Mouse (Mus musculus): Measurements from ENCODE around the gene 9930022D16Rik. TPM values are rescaled to one million over a fixed set of nuclear protein-coding genes. Genes with fewer than 3 reads are reported as not detected.
A peak's percentile ranks its signal among the peaks of the same experiment; 100 is the strongest.

9930022D16Rik gene
- total and polyA plus RNA-seq, 3 experiments, result 0.04 TPM; not detected in 2

DNA sequence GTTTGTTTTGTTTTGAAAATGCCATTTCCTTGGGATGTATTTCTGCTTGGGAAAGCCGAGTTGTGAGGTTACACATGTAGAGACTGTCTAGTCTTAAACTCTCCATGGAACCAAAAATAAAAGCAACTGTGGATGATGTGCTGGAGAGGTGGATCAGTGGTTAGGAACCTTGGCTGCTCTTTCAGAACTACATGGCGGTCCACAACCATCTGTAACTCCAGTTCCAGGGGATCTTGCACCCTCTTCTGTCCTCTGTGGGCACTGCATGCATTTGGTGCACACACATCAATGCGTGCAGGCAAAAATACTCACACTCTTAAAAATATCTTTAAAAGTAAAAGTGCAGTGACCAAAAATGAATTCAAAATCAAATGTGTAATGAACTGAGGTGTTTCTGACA lies 27.4 kb downstream of the 9930022D16Rik start (continued):
- TF ChIP-seq MXI1 (IDR thresholded peaks at IDR 0.05; ENCODE audit: low read depth, low read length) (no peak), UBTF (IDR thresholded peaks at IDR 0.05; ENCODE audit: borderline replicate concordance, insufficient read depth, low read depth, low read length) (no peak), E2F4 (IDR thresholded peaks at IDR 0.05; ENCODE audit: borderline replicate concordance, low read depth, low read length) (no peak), ELF1 (IDR thresholded peaks at IDR 0.05; ENCODE audit: low read depth, low read length) (peak; percentile 18; the same call in 1 of the 2 replicates), MYB (IDR thresholded peaks at IDR 0.05; ENCODE audit: low read depth, low read length) (no peak), TBP (IDR thresholded peaks at IDR 0.05; ENCODE audit: low read depth, low read length) (no peak), POLR2AphosphoS5 (IDR thresholded peaks at IDR 0.05; ENCODE audit: borderline replicate concordance, low read depth, low read length) (no peak), ZNF384 (IDR thresholded peaks at IDR 0.05; ENCODE audit: low read depth, low read length) (no peak), GABPA (IDR thresholded peaks at IDR 0.05; ENCODE audit: low read depth, low read length) (no peak), RAD21 (IDR thresholded peaks at IDR 0.05; ENCODE audit: low read depth, low read length) (peak; percentile 97), ZMIZ1 (IDR thresholded peaks at IDR 0.05; ENCODE audit: low read depth, low read length) (no peak), MAZ (IDR thresholded peaks at IDR 0.05; ENCODE audit: low read depth, low read length) (no peak), USF1 (IDR thresholded peaks at IDR 0.05; ENCODE audit: low read depth, low read length) (no peak), MEF2A (IDR thresholded peaks at IDR 0.05; ENCODE audit: extremely low read depth, insufficient replicate concordance, low read depth, low read length, poor library complexity, severe bottlenecking) (no peak), MAFK (IDR thresholded peaks at IDR 0.05; ENCODE audit: borderline replicate concordance, low read depth, low read length) (no peak), SIN3A (IDR thresholded peaks at IDR 0.05; ENCODE audit: low read length) (peak; percentile 72), RCOR1 (IDR thresholded peaks at IDR 0.05; ENCODE audit: low read depth, low read length) (0 out of 2 replicates have a peak, but pooled peaks have one; percentile 19), NELFE (IDR thresholded peaks at IDR 0.05; ENCODE audit: low read depth, low read length) (no peak), CTCF (IDR thresholded peaks at IDR 0.05 in 2 of 3, conservative IDR thresholded peaks at IDR 0.05 in 1 of 3; ENCODE audit: control insufficient read depth in 1 of 3, insufficient read depth in 1 of 3, low read depth in 2 of 3, low read length in 3 of 3, poor library complexity in 1 of 3, severe bottlenecking in 1 of 3) (peak in 2 of 3 experiments; percentile 81 to 83; a peak in 5 of 6 replicates), JUND (IDR thresholded peaks at IDR 0.05; ENCODE audit: low read depth, low read length) (peak; percentile 65; the same call in 1 of the 2 replicates), TCF12 (IDR thresholded peaks at IDR 0.05; ENCODE audit: low read depth, low read length) (no peak)

DNA sequence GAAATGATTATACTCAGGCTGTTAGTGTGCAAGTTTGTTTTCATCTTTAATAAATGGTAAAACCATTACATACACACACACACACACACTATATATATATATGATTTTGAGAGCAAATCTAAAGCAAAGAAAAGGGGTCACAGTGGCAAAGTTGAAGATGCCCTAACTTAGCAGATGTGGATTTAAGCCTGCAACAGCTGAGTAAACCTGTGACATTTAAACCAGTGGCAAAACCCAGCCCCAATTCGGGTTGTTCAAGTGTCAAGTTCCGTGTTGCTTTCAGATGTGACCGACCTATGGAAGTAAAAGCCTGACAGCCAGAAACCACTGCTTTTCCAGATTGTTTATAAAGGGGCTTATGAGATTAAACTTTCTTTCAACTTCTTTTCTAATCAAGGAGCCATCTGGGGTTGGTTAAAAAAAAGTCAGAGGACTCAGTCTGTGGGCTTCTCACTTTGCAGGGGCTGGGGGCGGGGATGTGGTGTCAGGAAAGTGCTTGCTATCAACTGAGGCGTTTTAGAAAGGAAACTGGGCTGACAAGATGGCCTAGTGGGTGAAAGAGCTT lies 28.5 kb downstream of the 9930022D16Rik start:
- Histone ChIP-seq H3K79me2 (ENCODE audit: control insufficient read depth, insufficient read depth, low read length, poor library complexity) (peaks cover 2% of the 10 kb centered on the region; the same call in 1 of the 2 replicates), H3K36me3 (ENCODE audit: control insufficient read depth in 1 of 2, insufficient read depth in 2 of 2, low read length in 2 of 2) (peaks cover 0 to 8% of the 10 kb centered on the region in 2 experiments; a peak in 1 of 4 replicates), H3K27me3 (ENCODE audit: control insufficient read depth in 1 of 2, insufficient read depth in 2 of 2, low read length in 2 of 2) (no peaks in the 10 kb centered on the region), H3K9me3 (replicated peaks; ENCODE audit: insufficient read depth, low read length) (no peaks in the 10 kb centered on the region), H3K9ac (ENCODE audit: control insufficient read depth, low read depth, low read length, poor library complexity, severe bottlenecking) (no peak overlapping the region), H3K4me3 (ENCODE audit: control insufficient read depth in 1 of 2, insufficient read depth in 1 of 2, low read depth in 2 of 2, low read length in 2 of 2) (no peak overlapping the region), H3K27ac (ENCODE audit: control insufficient read depth, low read depth, low read length) (no peak overlapping the region), H3K4me1 (ENCODE audit: control insufficient read depth in 1 of 2, insufficient read depth in 2 of 2, low read length in 2 of 2) (peaks cover 0 to 7% of the 10 kb centered on the region in 2 experiments; a peak in 3 of 4 replicates)
- TF ChIP-seq GABPA (IDR thresholded peaks at IDR 0.05; ENCODE audit: low read depth, low read length) (no peak), POLR2AphosphoS2 (IDR thresholded peaks at IDR 0.05; ENCODE audit: low read length) (no peak), SMC3 (IDR thresholded peaks at IDR 0.05; ENCODE audit: low read depth, low read length) (no peak), JUND (IDR thresholded peaks at IDR 0.05; ENCODE audit: low read depth, low read length) (no peak), TBP (IDR thresholded peaks at IDR 0.05; ENCODE audit: low read depth, low read length) (no peak), CHD2 (IDR thresholded peaks at IDR 0.05; ENCODE audit: low read length) (no peak), UBTF (IDR thresholded peaks at IDR 0.05; ENCODE audit: borderline replicate concordance, insufficient read depth, low read depth, low read length) (no peak), GATA1 (IDR thresholded peaks at IDR 0.05; ENCODE audit: low read depth, low read length) (no peak), MYB (IDR thresholded peaks at IDR 0.05; ENCODE audit: low read depth, low read length) (no peak), SIN3A (IDR thresholded peaks at IDR 0.05; ENCODE audit: low read length) (no peak), CTCF (IDR thresholded peaks at IDR 0.05 in 2 of 3, conservative IDR thresholded peaks at IDR 0.05 in 1 of 3; ENCODE audit: control insufficient read depth in 1 of 3, insufficient read depth in 1 of 3, low read depth in 2 of 3, low read length in 3 of 3, poor library complexity in 1 of 3, severe bottlenecking in 1 of 3) (no peak), CHD1 (IDR thresholded peaks at IDR 0.05; ENCODE audit: low read depth, low read length) (no peak), RAD21 (IDR thresholded peaks at IDR 0.05; ENCODE audit: low read depth, low read length) (no peak)
- no peak for DNase-seq (ENCODE audit: low read depth, low spot score)

Data from MEL (cell line).